Mouse (Mus musculus) cerebellum, adult 8-10 months (tissue): ENCODE results near the gene Rrp12.
"Not testable (repeated sequence)": the region's sequence is repeated elsewhere in the genome, so short reads cannot be mapped to it uniquely, and the experiment has no call there.

Source experiments
- DNase-seq: peaks from one replicate; pipeline ENCODE4 v3.0.0; 2022

Gene Rrp12

DNA sequence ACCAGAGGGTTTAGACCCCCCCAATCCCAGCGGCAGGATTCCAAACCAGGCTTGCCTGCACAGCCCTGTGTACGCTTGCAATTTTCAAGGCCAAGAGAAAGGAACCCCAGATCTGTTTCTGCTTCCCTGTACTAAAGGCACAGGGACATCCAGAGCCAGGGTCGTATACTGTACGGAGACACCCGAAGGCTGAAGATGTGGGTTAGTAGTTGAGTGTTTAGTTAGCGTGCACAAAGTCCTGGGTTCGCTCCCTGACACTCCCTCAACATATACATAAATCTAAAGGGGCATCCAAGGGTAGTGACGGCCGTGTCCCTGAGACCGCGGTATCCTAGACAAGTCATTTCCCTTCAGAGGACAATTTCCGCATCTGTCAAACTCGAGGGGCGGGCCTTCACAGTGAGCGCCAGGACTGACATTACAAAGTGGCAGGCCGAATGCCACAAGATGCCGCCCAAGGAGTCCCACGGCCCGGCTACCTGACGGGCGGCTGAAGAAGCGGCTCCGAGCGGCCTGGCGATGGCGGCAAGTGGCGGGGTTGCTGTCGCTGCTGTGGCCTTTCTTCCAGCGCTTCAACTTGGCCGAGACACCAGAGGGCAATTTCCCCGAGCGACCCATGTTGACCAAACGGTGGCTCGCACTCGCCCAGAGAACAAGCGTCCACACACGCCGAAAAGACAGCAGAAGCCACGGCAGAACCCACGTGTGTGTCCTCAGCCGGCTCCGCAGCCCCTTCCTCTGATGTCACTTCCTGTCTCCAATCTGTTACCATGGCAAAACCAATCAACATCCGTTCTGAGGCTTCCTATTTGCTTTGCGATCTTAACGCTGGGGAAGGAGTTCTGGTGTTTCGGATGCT, at the start of gene Rrp12:
TSS of gene Rrp12 (minus strand) at position 714 of the 859 bp plus-strand sequence.
- DNase-seq = peak; percentile 78

DNA sequence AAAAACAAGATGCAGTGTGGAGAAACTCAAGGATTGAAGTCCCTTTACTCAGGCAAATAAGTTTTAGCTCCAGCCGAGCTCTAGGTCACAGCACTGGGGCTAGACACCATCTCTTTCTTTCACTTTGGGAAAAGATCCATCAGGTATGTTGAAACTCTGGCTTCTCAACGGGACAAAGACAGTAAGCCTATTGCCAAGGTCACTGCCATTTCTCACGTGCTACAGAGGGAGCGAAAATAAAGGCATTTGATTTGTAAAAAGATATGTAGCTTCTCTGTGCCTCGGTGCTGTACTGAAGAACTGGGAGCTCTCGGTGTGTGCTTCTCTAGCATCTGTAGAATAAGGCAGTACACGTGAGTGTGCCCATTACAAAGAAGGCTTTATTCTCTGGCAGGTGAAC, 47.9 kb upstream of the Rrp12 start:
- no peak for DNase-seq

DNA sequence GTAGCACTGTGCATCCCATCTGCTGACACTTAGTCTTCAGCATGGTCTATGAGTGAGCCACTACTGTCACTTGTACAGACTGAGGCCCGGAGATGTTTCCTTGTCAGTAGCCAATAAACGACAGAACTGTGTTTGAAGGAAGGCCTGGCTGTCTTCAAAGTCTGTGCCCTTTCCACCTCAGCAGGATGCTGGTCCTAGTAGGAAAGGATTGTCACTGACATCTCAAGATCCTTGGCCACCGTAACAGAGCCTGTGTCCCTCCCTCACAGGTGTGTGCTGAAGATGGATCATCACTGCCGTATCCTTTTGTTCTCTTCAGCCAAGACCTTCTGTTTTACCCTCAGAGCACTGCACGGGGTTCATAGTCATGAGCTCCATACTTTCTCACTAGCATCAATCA, 42.6 kb upstream of the Rrp12 start:
- no peak for DNase-seq

DNA sequence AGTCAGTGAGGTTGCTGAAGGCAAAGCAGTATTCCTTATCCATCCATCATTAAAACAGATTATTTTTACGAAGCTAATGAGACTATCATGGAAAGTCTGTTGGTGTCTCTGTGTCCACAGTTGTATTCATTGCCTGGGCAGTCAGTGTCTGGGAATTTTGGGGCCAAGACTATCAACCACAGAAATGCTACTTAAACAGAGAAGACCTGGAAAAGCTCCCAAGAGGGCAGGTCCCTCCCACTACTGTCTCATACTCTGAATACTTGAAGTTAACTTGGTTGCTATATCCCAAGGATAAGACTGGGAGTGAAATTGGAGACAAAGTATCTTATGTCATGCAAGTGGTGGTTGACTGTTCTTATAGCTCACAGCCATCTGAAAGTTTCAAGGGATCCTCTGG, 39.9 kb upstream of the Rrp12 start:
- no peak for DNase-seq

DNA sequence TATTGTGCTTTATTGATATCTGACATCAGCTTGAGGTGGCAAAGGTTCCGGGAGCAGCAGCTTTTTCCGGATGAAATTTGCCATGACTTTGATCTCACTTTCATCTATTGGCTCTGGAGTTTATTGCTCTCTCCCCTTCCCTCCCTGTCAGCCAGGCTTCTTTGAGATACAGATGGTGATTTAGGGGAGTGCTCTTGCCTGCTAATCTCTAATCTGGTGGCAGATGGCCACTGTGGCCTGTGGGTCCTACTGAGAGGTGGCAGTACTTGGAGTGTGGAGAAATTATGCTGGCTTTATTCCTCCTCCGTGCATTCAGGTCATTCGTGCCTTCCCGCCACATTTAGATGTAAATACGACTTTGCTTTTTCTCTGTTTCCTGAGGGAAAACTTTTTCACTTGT, 38.2 kb upstream of the Rrp12 start:
- DNase-seq = no peak

DNA sequence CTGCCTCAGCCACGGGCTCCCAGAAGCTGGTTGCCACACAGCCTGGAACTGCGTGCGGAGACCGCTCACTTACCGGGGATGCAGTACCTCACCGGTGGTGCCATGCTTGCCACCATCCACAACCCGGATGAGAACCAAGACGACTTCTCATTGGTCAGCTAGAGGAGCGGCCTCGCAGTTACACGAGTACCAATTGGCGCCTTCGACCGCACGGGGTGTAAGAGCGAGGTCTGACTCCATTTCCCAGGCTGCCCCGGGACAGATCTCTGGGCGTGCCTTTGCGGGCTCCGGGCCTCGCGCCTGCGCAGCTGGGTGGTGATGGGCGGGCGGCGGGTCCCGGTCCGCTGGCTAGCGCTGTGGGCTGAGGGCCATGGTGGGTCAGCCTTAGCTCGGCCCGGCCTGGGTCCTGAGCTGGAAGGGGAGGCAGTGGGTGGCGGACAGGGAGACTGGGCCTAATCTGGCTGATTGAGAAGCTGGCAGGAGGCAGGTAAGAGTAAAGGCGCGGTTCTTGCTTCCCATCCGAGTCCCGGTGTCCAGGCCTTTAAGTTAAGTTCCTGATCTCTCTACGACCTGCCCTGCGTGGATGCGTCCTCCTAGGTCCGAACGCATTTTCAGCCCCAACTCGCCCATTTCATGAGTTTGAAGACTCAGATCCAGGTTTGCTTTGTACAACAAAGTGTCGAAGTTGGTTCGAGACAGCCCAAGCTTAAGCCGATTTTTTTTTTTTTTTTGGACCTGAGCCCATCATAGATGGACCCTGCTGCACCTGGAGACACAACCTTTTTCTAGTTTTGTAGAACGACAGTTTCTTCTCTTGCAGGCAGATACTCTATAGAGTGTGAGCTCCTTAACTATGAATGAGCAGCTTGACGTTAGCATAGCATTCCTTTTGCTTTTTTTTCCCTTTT, 37.5 kb upstream of the Rrp12 start, which contains the start of the genes Exosc1 and Zdhhc16:
TSS of gene Exosc1 (minus strand) at position 245 of the 908 bp plus-strand sequence.
TSS of gene Zdhhc16 (plus strand) at position 302 of the 908 bp plus-strand sequence.
- peak; percentile 97 for DNase-seq

DNA sequence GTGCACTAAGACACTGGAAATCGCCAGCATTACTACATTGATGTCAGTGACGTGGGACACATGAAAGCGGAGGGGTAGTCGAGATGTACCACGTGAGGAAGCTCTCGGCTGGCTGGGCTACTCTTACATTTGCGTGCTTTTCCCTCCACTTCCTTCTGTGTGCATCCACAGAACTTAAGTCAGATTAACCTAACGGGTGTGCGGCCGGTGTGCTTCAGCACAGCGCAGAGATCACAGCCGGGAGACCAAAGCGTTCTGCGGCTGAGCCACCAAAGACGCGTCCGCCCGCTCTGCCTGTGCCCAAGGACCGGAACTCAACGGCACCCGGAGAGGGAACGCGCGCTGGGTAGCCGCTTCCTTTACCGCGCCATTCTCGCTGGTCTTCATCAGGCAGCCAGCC, 36.7 kb upstream of the Rrp12 start:
- no peak for DNase-seq

DNA sequence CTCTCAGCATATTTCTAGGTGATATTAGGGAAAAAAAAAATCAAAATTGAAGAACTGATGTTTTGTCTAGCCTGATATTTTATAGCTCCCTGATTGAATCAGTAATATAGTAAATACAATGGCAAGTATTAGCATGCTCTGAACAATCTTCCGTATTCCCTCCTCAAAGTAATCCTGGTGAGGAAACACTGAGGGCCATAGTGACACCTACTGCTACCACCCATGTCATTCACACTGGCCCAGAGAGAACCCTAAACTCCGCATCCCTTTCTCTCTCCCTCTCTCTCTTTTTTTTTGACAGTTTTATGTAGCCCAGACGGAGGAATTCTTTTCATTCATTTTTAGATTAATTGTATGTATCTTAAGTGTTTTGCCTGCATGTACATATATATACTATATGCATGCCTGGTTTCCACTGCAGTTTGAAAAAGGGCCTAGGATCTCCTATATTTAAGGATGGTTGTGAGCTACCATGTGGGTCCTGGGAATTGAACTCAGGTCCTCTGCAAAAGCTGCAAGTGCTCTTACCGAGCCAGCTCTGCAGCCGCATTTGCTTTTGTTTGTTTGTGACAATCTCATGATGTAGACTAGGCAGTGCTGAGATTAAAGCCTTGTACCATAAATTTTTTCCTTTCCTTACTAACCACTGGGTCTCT, 24.6 kb upstream of the Rrp12 start:
- no peak for DNase-seq

DNA sequence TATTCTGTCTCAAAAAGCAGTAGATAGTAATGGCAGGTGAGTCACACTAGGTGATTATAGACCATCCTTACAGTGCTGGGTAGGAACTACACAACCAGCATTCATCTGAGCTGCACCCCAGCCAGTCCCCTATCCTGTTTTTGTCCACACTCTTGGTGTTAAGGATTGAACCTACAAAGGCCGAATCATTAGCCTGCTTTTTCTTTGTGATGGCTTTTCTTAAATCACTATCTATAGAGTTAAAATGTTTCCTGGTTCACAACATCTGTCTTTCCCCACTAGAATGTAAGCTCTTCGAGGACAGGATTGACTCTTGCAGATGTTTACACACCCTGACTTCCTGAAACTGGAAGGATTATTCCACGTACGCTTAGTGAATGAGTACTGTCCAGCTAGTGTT, 23.5 kb upstream of the Rrp12 start:
- DNase-seq = no peak

DNA sequence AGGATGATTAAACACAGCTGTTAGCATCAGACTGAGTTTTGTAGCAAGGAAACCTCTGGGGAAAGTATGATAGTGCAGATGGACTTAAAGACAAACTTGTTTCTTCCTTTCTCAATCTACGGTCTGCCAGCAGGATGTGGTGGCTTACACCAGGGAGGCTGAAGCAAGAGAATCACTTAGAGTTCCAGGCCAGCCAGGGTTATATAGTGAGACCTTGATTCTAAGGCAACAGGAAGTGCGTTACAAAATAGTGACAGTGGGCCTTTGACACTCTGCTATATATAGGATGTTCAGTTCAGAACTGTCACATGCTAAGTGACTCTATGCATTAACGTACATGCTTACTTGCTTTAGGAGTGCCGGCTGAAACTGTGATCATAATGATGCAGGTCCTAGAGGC, 20.9 kb upstream of the Rrp12 start:
- no peak for DNase-seq

DNA sequence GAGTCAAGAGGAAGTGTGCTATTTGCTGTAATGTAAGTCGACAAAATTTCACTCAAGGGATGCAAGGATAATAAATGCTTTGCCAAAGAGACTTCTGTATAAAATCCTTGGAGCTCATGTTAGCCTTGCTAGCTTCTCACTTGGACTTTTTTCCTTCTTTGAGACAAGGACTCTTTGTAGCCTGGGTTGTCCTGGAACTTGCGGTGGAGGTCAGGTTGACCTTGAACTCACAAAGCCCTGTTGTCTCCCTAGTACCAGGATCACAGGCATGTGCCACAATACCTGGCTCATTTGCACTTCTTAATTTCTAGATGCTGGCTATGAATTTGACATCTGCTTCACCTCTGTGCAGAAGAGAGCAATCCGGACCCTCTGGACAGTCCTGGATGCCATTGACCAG, 19.3 kb upstream of the Rrp12 start:
- DNase-seq = no peak

DNA sequence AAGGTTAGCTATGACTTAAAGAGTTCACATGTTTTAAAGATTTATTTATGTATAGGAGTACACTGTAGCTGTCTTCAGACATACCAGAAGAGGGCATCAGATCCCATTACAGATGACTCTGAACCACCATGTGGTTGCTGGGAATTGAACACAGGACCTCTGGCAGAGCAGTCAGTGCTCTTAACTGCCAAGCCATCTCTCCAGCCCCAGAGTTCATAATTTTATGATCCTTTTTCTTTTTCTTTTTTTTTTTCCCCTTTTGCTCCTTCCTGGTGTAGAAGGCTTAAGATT, 18.6 kb upstream of the Rrp12 start:
- DNase-seq = not testable (repeated sequence)

DNA sequence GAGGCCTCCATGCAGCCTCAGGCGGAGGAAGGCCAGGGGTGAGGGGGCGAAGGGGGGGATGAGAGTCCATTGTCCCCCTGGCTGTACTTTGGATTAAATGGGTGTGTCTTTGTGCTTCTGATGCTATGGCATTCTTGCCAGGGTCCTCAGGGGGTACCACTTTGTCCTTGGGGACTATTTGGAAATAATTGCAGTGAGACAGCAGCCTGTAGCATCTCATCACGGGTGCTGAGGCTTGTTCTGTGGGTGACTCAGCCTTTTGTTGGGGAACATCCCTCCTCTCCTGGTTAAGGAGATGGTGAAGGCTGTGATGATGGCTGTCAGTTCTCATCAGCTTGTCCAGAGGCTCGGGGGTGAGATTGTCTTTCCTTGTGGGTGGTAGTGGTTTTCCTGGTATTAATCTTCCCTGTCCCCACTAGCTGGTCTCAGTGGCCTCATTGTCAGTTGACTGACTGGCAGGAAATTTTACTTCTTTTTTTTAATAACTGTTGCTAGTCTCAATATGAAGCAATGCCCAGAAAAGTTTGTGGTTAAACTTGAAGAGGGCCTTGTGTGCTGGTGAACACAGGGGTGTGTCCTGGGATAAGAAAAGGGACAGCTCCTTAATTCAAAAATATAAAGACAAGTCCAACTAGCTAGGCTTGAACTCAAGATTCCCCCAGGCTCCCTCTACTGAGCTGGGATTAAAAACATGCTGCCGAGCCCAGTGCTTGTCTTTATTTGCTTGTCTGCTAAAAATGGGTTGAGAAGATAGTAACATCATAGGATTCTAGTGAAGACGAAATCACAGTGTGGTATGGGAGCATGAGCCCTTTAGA, 18.0 kb upstream of the Rrp12 start:
- DNase-seq = no peak

DNA sequence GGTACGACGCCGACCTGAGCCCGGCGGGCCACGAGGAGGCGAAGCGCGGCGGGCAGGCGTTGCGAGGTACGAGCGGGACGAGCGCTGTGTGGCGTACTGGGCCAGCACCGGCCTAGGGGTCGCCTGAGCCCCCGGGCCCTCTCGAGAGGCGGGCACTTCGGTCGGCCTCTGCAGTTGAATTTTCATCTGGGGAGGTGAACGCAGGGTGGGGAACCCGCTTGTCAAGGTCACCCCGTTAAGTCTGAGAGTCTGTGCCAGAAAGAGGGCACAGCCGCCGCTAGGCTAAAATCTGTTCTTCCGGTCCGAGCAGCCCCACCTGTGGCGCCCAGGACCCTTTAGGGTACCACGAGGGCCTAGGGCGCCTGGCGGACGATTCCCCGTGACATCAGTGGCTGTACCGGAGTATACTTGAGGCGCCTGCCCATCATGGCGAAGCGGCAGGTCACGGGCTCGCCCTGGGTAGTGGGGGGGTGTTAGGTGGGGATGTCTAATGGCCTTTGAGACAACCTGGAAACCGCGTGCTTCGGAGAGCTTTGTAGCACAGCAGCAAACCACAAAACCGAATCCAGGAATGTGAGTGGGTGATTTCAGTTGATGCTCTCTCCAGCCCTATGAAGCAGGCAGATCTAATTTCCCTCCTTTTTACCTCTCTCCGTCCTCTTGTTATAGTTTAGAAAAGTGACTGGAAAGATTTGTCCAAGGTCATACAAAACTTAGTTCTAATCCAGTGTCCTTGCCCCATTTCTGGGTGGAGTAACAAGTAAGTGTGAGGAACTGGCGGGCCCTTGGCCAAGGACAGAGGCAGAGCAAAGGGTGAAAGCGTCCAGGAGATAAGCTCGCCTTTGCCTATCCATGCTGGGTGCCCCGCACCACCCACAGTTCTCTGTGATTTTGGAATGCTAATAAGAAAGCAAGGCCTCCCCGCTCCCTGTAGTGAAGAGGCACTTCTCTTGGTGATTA, 16.4 kb upstream of the Rrp12 start:
- peak; percentile 63 for DNase-seq

DNA sequence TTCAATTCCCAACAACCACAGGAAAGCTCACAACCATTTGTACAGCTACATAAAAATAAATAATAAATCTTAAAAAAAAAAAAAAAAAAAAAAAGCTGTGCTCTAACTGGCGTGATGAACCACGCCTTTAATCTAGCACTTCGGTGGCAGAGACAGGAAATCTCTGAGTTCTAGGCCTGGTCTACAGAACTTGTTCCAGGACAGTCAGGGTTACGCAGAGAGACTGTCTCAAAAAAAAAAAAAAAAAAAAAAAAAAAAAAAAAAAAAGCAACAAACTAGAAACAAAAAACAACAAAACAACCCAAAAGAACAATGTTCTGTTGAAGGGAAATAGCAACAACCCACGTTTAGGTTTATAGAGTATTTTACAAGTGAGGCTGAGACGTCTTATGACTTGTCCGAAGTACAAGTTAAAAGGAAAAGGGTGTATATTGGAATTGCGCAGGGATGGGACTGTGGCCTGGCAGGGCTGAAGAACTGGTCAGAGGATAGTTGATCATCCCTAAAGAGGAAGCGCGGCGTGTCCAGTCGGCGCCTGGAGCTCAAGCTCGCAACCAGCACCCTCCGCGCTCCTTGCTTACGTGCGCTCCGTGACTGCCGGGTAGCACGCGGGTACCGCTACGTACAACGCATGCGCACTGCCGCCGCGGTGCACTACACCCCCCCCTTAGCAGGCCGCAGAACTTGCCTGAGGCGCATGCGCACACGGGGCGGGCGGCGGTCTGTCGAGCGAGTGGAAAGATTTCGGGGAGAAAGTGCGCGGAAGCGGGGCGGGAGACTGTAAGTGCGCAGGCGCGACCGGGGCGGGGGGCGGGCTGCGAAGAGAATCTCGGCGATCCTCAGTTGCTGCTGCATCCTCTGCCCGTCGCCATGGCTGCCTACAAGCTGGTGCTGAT, 15.5 kb upstream of the Rrp12 start, which contains the start of gene Pgam1:
TSS of gene Pgam1 (plus strand) at position 746 of the 896 bp plus-strand sequence.
- DNase-seq = peak; percentile 95

DNA sequence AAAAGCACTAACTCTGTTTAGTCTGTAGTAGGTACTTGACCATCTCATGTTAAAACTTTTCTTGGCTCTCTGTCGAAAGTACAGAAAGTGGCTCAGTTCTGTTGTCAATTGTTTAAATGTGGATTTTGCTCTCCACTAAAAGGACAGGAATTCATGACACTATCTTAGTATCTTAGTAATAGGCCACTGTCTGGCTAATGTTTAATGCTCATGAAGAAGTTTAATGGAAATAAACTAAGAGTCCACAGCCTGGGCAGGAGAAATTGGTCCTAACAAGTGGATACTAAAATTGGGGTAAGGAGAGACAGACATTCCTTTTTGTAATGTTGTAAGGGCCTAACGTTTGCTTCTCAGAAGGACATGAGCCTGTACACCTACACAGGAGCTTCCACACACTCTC, 14.4 kb upstream of the Rrp12 start:
- DNase-seq = no peak

DNA sequence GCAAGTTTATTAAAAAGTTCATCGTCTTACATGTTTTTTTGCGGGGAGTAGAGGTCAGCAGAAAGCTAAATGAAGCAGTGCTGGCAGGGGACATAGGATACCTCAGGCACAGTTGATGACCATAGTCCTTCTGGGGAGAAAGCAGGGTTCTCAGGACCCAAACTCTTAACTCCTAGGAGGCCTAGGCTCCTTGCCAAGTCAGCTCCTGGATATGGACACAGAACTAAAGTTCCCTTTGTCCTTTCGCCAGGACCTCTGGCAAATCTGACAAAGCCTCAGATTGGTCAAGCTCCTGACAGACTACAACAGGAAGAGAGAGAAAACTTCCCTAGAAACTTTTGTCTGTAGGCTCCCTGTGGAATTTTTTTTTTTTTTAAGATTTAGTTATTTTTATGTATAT, 12.8 kb upstream of the Rrp12 start:
- DNase-seq = no peak

DNA sequence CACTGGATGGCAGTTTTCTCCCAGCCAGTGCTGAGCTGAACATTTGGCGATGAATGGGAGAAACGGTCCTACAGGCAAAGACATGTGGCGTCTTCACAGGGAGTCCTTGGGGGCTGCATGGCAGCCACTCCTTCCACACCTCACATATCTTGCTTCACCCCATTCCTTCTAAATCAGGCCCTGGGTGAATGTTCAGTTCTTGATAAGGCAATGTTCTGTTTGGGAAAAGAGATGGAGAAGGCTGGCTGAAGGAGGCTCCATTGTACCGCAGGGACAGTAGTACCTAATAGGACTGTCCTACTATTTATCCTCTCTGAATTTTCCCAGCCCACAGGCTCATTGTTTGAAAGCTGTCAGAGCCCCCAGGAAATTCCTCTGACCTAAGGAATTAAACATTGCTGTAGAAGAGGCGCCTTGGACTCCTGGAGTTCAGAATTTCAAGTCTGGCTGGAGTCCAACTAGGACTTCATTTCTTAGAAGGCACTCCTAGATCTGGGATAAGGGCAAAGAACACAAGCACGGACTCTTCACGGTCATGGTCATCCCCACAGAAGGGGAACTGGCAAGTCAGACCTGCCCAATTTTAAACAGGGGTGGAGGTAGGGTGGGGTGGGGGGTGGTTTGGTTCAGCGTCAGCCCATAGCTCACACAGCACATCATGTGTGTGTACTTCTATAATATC, 11.2 kb upstream of the Rrp12 start:
- DNase-seq = no peak

DNA sequence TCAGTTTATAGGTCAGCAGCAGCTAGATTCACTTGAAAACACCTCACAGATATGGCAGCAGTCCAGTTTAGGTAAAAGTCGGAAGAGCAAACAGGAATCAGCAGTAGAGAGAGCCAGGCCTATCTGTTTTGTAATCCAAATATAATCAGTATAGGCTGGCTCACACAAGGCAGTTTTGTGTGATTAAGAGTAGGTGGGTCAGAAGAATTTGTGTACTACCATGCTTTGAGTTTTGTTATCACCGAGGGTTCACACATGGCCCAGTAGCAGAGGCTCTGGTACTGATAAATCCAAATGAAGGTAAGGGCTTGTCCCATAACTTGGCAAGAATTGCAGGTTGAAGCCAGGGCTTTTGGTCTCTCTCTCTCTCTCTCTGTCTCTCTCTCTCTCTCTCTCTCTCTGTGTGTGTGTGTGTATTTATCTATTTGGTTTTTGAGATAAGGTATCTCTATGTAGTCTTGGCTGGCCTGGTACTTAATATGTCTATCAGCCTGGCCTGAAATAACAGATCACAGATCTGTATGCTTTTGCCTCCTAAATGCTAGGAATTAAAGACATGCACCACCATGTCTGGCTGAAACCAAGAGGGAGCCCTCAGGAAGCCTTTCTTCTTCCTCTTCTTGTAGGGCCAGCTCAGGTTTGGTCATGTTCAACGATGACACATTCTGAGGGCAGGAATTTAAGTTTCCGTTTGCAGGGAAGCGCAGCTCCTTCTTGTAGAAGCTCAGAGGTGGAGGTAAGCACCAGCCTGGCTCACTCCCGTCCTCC, 10.5 kb upstream of the Rrp12 start:
- DNase-seq = no peak
